Mouse (Mus musculus) embryonic stem cell, embryonic (primary cell): ENCODE results near the gene Flt3l.

Source experiments
- CTCF ChIA-PET, 4 experiments: fragments of 300-600 bp in 2 of 4; fragments of 350-600 bp in 2 of 4; sonication (Branson Sonifier 250); formaldehyde crosslinking; loops; one replicate each; lab custom pipeline; 2022; ENCODE audit warnings: inconsistent platforms in 2 of 4; lab: Charles Lee
- POLR2A ChIA-PET, 4 experiments: fragments of 300-600 bp in 2 of 4; fragments of 350-600 bp in 2 of 4; sonication (Branson Sonifier 250); formaldehyde crosslinking; loops; one replicate each; lab custom pipeline; 2022; ENCODE audit warnings: antibody characterized with exemption in 4 of 4, inconsistent platforms in 1 of 4; lab: Charles Lee

Flt3l gene

DNA sequence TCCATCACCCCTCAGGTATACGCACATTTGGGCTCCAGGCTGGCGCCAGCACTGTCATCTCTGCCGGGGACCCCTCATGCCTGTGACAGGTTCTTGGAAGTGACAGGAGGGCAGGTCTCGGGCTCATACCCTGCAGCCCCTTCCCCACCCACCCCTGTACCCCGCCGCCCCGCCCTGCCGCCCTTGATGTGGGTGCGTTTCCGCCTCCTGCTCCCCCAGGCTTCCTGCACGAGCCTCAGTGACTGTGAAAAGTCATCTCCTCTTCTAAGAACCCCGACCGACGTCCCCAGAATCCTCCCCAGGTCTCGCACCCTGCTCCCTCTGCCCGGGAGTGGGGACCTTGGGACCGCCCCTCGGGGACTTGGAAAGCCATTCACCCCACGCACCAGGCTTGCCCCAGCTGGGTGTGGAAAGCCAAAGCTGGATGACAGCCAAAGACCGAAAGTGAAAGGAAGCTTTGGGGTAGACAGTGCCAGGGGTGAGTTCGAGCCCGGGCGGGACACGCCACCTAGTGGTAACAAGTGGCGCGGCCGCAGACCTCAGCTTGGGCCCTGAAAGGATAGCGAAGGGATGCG lies at the start of gene Flt3l, which contains the start of gene Gm45713:
TSS of gene Flt3l (minus strand) at position 440 of the 575 bp plus-strand sequence.
TSS of gene Gm45713 (minus strand) at position 239 of the 575 bp plus-strand sequence.
- CTCF ChIA-PET, result interaction anchor here (0.6 to 2.6 kb wide), 61 partner anchors 8 to 1350 kb away, joined by 3 to 26 read pairs (median 3); partner anchors contain the start of genes Rcn3 (in 3 of the 4), Aldh16a1 (in 2 of the 4), Akt1s1 (in 1 of the 4) and Ap2a1 (in 1 of the 4)
- POLR2A ChIA-PET, result interaction anchor here (0.7 to 2.6 kb wide), 30 partner anchors 8 to 324 kb away, joined by 3 to 32 read pairs (median 4); partner anchors contain the start of genes Rps11 (in 2 of the 4), Aldh16a1 (in 1 of the 4), Fcgrt (in 1 of the 4) and Ftl1 (in 1 of the 4)

DNA sequence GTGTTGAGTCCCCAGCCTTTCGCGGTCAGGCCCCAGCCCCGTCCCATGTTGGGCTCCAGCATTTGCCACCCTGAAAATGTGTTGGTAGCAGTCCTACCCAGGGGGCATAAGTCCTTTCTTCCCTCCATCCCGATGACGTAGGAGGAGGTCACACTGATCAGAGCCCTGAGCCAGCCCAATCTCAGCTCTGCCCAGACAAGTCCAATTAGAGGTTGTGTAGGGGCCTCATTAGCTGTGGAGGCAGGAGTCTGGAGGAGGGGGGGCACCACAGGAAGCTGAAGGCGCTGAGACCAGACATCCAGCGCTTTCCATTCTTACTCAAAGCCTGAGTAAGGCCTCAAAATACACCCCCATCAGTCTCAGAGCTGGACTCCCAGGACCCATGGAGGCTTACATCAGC lies 49.7 kb upstream of the Flt3l start:
- ChIA-PET POLR2A (interaction anchor here in 3 of 4 experiments (1.1 to 2.4 kb wide), 6 partner anchors 8 to 22 kb away, joined by 3 to 10 read pairs (median 4); partner anchors contain the start of gene Ccdc155 (in 1 of the 3)), CTCF (interaction anchor here in 3 of 4 experiments (0.9 to 1.9 kb wide), 5 partner anchors 13 to 15 kb away, joined by 3 to 6 read pairs (median 4); no protein-coding TSS in a partner anchor)

DNA sequence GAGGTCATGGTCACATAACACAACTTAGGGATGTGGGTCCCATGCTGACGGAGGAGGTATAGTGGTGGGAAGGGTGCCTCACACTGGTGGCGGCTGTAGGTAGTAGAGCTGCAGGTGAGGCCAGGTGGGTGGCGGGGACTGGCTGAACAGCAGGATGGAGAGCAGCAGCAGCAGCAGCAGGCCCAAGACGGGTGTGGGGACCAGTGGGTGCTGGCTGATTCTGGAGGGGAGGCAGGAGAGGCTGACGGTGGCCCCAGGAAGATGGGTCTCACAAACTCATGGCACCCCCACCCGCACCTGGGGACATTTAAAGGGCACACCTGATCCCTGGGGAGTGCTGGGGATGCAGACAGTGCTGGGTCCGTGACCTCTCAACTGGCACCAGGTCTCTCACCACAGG lies 47.4 kb upstream of the Flt3l start:
- CTCF ChIA-PET, result interaction anchor here in 3 of 4 experiments (0.6 to 1.1 kb wide), 5 partner anchors 15 to 251 kb away, joined by 3 read pairs; partner anchors contain the start of gene Gys1 (in 1 of the 3)
- POLR2A ChIA-PET, result interaction anchor here in 2 of 4 experiments (0.9 to 2.7 kb wide), 5 partner anchors 8 to 53 kb away, joined by 3 to 7 read pairs (median 4); no protein-coding TSS in a partner anchor

DNA sequence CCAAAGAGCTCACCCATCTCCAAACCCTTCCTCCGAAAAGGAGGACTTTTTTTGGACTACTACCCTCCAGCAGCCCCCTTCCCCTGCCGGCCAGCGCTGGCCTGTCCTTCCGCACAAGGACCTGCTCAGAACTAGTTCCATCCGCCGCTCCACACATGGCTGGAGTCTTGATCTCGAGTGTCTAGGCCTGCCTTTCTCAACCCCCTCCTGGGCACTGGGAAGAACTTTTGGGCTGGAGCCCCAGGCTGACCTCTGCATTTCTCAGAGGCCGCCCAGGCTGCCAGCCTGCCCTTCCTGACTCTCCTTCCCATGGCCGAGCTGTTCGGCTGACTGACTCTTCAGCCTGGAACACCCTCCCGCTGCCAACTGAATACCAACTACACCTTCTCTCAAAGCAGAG lies 46.4 kb upstream of the Flt3l start:
- ChIA-PET CTCF (interaction anchor here in 3 of 4 experiments (0.6 to 2.0 kb wide), 23 partner anchors 9 to 411 kb away, joined by 3 to 17 read pairs (median 4); partner anchors contain the start of genes Aldh16a1 (in 1 of the 3), Ccdc155 (in 1 of the 3), Fcgrt (in 1 of the 3) and Pih1d1 (in 1 of the 3)), POLR2A (interaction anchor here in 3 of 4 experiments (0.6 to 2.7 kb wide), 59 partner anchors 9 to 367 kb away, joined by 3 to 25 read pairs (median 4); partner anchors contain the start of genes Ccdc155 (in 3 of the 3), Aldh16a1 (in 2 of the 3), Rcn3 (in 2 of the 3) and Tead2 (in 2 of the 3))

DNA sequence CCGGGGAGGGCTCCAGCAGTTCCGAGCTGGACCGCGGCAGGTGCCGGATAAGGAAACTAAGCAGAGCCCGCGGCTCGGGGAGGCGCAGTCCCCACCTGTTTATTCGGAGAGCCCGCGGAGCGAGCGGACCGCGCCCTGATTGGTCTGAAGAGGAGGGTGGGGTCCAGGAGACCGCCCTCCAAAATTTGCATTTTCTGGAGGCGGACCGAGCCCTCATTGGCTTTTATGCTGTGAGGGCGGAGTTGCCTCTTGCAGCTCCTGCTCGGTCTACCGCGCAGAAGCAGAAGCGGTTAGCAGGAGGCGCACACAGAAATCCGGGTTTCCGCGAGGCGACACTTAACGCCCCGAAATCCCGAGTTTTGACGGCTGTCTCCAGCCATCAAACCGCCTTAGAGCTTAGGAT lies 46.0 kb upstream of the Flt3l start:
- ChIA-PET CTCF (interaction anchor here in 2 of 4 experiments (0.6 to 2.0 kb wide), 24 partner anchors 8 to 411 kb away, joined by 3 to 17 read pairs (median 4); partner anchors contain the start of genes Aldh16a1 (in 1 of the 2), Ccdc155 (in 1 of the 2), Fcgrt (in 1 of the 2) and Gys1 (in 1 of the 2)), POLR2A (interaction anchor here in 3 of 4 experiments (0.6 to 2.7 kb wide), 64 partner anchors 9 to 740 kb away, joined by 3 to 25 read pairs (median 3); partner anchors contain the start of genes Ccdc155 (in 3 of the 3), Aldh16a1 (in 2 of the 3), Rcn3 (in 2 of the 3) and Tead2 (in 2 of the 3))

DNA sequence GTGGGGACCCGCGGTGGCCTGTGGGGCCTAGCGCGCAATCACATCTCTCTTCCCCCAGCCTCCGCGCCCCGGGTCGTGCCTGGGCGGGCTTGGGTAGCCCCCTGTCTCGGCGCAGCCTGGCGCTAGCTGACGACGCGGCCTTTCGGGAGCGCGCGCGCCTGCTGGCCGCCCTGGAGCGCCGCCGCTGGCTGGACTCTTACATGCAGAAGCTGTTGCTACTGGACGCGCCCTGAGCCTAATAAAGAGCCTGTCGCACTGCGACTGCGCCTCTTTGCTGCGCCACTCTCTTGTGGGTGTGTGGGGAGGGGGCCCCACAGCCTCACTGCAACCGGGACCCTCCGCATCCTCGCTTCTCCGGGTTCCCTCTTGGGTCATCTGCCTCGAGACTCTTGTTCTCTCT lies 45.3 kb upstream of the Flt3l start:
- ChIA-PET POLR2A (interaction anchor here in 3 of 4 experiments (0.6 to 2.7 kb wide), 42 partner anchors 9 to 739 kb away, joined by 3 to 25 read pairs (median 4); partner anchors contain the start of genes Ccdc155 (in 3 of the 3), Aldh16a1 (in 2 of the 3), Dhdh (in 1 of the 3) and Il4i1 (in 1 of the 3)), CTCF (interaction anchor here in 3 of 4 experiments (0.6 to 2.0 kb wide), 19 partner anchors 8 to 253 kb away, joined by 3 to 17 read pairs (median 5); partner anchors contain the start of genes Aldh16a1 (in 1 of the 3), Ccdc155 (in 1 of the 3), Gys1 (in 1 of the 3) and Pih1d1 (in 1 of the 3))

DNA sequence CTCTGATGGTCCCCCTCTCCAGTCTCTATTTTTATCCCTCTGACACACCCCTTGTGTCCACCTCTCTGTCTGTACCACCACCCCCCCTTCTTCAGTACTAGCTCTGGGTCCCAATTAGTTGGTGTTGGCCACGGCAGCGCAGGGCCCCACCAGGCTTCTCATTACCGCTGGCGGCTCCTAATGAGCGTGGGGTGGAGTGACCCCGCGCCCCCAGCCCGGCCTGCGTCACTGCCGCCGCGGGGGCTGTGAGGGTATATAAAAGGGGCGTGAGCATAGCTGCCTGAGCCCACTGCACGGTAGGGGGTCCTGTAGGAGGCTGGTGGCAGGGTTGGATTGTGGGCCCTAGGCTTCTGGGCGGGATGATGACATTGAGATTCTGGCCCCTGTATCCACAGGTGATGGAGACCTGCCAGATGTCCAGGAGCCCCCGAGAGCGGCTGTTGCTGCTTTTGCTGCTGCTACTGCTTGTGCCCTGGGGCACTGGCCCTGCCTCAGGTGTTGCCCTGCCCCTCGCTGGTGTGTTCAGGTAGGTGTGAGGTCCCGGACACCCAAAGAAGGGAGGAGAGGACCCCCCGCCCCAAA lies 44.8 kb upstream of the Flt3l start, which contains the start of gene Pth2:
TSS of gene Pth2 (plus strand) at position 100 of the 582 bp plus-strand sequence.
- ChIA-PET POLR2A (interaction anchor here in 2 of 4 experiments (0.9 to 2.7 kb wide), 17 partner anchors 11 to 185 kb away, joined by 3 to 25 read pairs (median 4); partner anchors contain the start of genes Aldh16a1 (in 1 of the 2), Ccdc155 (in 1 of the 2), Pih1d1 (in 1 of the 2) and Ppfia3 (in 1 of the 2)), CTCF (interaction anchor here in 2 of 4 experiments (0.6 to 2.0 kb wide), 8 partner anchors 9 to 219 kb away, joined by 3 to 17 read pairs (median 6); partner anchors contain the start of genes Aldh16a1 (in 1 of the 2), Pih1d1 (in 1 of the 2) and Slc17a7 (in 1 of the 2))

DNA sequence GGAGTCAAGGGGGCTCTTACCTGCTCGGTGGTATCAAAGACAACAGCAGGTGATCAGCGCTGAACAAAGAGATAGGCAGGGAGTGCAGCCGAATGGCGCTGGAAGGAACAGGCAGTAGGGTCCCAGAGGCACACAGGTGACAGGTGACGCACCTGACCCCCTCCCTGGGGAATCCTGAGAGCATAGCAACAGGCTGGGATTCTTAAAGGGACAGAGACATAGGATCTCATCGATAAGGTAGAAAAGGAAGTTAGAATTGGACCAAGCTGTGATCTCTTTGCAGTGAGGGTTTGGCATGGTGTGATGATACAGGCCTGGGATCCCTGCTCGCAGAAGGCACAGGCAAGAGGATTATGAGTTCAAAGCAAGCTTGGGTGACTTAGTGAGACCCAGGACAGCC lies 43.2 kb upstream of the Flt3l start, which contains the start of gene Gfy:
TSS of gene Gfy (minus strand) at position 101 of the 400 bp plus-strand sequence.
- CTCF ChIA-PET, result no interaction called here
- POLR2A ChIA-PET, result interaction anchor here in 1 of 4 experiments (0.6 kb wide), 1 partner anchor 181 kb away, joined by 3 read pairs; no protein-coding TSS in a partner anchor

DNA sequence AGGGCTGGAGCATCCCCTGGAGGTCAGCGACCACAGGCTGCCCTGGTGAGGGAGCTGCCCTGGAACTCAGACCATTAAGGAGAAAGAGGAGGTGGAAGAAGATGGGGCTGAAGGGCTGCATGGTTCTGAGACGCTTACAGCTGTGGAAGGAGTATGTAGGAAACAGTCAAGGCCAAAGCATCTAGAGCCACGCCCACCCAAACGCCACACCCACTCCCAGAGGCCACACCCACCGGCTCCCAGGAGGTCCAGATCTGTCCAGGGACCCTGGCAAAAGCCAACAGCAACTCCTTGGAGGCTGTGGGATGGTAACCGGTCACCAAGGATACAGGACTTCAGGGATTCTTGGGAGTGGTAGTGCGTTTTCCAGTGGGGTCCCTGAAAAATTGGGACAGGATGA lies 42.3 kb upstream of the Flt3l start:
- CTCF ChIA-PET, result interaction anchor here in 2 of 4 experiments (0.9 to 1.0 kb wide), 2 partner anchors 16 kb away, joined by 3 read pairs; no protein-coding TSS in a partner anchor
- POLR2A ChIA-PET, result interaction anchor here in 2 of 4 experiments (0.7 to 1.6 kb wide), 7 partner anchors 9 to 81 kb away, joined by 3 to 7 read pairs (median 3); partner anchors contain the start of gene Aldh16a1 (in 1 of the 2)

DNA sequence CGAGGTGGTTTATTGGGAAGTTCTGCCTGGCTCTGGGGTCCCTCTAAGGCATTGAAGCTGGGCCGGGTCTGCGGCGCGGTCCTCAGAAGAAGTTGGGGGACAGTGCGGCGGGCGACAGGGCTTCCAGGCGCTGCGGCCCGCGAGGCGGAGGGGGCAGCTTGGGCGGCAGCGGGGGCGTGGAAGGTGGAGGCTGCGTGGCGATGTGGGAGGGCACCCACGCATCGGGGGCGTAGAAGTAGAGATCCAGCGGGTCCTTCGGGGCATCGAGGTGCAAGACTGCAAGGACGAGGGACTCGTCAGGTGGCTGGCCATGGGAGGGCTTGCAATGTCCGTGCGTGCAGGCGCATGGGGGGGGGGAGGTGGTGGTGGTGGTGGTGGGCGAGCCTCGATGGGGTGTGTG lies 40.1 kb upstream of the Flt3l start:
- ChIA-PET POLR2A (interaction anchor here in 2 of 4 experiments (0.5 to 1.4 kb wide), 5 partner anchors 10 to 191 kb away, joined by 3 to 5 read pairs (median 3); no protein-coding TSS in a partner anchor), CTCF (interaction anchor here in 1 of 4 experiments (0.6 to 0.7 kb wide), 4 partner anchors 21 to 649 kb away, joined by 3 to 5 read pairs (median 4); no protein-coding TSS in a partner anchor)

DNA sequence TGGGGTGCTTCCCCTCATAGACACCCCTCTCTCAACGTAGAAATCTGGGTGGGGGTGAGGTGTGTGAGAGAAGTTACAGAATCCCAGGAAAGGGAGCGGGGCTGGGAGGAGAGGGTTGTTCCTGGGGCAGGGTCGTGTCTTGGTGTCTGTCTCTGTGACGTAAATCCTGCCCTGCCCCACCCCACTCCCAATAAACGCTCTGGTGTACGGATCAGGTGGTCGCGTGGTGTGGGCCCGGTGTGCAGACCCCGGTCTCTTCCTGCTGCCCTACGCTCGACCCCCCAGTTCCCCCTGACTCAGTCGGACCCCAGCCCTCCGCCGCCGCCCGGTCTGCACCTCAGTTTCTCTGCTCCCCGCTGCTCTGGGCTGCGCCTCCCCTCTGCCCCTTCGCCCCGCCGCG lies 39.7 kb upstream of the Flt3l start:
- ChIA-PET CTCF (interaction anchor here (0.6 to 4.6 kb wide), 8 partner anchors 14 to 691 kb away, joined by 3 to 30 read pairs (median 6); no protein-coding TSS in a partner anchor), POLR2A (interaction anchor here in 2 of 4 experiments (0.6 to 2.4 kb wide), 8 partner anchors 9 to 102 kb away, joined by 3 to 11 read pairs (median 4); partner anchors contain the start of genes Aldh16a1 (in 1 of the 2) and Slc17a7 (in 1 of the 2))

DNA sequence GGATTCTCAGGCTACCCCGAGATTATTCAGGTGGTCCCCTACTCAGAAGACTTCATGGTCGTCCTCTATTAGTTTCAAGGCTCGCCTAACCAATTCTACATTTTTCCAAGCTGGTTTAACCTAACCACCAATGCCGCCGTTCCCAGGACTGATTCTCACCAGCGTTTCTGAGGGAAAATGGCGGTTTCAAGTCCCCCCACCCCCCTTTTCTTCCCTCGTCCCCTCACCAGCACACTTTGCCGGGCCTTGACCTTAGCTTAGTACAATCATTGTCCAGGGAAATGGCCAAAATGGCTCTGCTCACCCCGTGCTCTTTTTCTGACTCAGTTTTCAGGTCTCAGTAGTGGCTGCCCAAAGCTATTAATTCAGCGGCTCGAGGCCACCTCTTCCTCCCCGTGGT lies 39.2 kb upstream of the Flt3l start:
- POLR2A ChIA-PET, result interaction anchor here in 2 of 4 experiments (0.5 to 2.4 kb wide), 12 partner anchors 10 to 349 kb away, joined by 3 to 11 read pairs (median 3); partner anchors contain the start of genes Aldh16a1 (in 2 of the 2), Pih1d1 (in 1 of the 2), Rcn3 (in 1 of the 2) and Rras (in 1 of the 2)
- CTCF ChIA-PET, result interaction anchor here (0.6 to 4.6 kb wide), 18 partner anchors 10 to 690 kb away, joined by 3 to 30 read pairs (median 4); partner anchors contain the start of genes Aldh16a1 (in 1 of the 4), Gys1 (in 1 of the 4), Pih1d1 (in 1 of the 4) and Rcn3 (in 1 of the 4)

DNA sequence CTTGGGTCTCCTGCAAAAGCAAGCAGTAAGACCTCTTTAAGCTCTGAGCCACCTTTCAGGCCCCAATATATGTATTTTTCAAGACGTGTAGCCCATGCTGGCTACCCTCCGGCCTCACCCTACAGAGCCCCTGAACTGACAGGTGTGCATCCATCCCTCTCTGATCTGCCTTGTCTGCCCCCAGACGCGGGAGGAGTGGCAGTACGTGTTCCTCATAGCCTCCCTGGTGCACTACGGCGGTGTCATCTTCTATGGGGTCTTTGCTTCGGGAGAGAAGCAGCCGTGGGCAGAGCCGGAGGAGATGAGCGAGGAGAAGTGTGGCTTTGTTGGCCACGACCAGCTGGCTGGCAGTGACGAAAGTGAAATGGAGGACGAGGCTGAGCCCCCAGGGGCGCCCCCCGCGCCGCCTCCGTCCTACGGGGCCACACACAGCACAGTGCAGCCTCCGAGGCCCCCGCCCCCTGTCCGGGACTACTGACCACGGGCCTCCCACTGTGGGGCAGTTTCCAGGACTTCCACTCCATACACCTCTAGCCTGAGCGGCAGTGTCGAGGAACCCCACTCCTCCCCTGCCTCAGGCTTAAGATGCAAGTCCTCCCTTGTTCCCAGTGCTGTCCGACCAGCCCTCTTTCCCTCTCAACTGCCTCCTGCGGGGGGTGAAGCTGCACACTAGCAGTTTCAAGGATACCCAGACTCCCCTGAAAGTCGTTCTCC lies 38.5 kb upstream of the Flt3l start:
- CTCF ChIA-PET, result interaction anchor here (0.6 to 4.6 kb wide), 30 partner anchors 9 to 454 kb away, joined by 3 to 30 read pairs (median 4); partner anchors contain the start of genes Rcn3 (in 2 of the 4), Aldh16a1 (in 1 of the 4), Ccdc155 (in 1 of the 4) and Gys1 (in 1 of the 4)
- POLR2A ChIA-PET, result interaction anchor here in 2 of 4 experiments (0.5 to 2.4 kb wide), 19 partner anchors 8 to 348 kb away, joined by 3 to 11 read pairs (median 4); partner anchors contain the start of genes Aldh16a1 (in 2 of the 2), Pih1d1 (in 1 of the 2), Prmt1 (in 1 of the 2) and Rcn3 (in 1 of the 2)

DNA sequence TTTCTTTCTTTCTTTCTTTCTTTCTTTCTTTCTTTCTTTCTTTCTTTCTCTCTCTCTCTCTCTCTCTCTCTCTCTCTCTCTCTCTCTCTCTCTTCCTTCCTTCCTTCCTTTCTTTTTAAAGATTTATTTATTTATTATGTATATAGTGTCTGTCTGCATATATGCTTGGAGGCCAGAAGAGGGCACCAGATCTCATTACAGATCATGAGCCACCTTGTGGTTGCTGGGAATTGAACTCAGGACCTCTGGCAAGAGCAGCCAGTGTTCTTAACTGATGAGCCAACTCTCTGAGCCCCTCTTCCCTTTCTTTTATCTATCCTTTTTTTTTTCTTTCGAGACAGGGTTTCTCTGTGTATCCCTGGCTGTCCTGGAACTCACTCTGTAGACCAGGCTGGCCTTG lies 37.5 kb upstream of the Flt3l start:
- ChIA-PET CTCF (interaction anchor here (0.6 to 4.6 kb wide), 28 partner anchors 8 to 455 kb away, joined by 3 to 30 read pairs (median 4); partner anchors contain the start of genes Ccdc155 (in 1 of the 4), Gys1 (in 1 of the 4), Rcn3 (in 1 of the 4) and Rras (in 1 of the 4)), POLR2A (interaction anchor here in 3 of 4 experiments (0.7 to 2.4 kb wide), 12 partner anchors 9 to 449 kb away, joined by 3 to 11 read pairs (median 5); partner anchors contain the start of genes Aldh16a1 (in 2 of the 3), Pih1d1 (in 1 of the 3), Prmt1 (in 1 of the 3) and Slc17a7 (in 1 of the 3))

DNA sequence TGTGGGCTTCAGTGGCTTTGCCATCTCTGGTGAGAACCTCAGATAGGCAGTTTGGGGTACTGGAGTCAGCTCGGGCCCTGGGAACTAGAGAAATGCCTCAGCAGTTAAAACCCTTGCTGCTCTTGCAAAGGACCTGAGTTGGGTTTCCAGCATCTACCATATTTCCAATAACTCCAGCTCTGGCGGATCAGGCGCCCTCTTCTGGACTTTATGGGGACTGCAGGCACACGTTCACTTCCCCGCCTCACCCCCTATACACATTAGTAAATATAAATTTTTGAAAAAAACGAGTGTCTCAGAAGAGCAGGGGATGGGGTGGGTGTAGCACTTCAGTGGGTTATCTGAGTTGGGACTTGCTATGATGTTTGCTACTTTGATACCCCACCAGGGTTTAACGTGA lies 36.7 kb upstream of the Flt3l start:
- CTCF ChIA-PET, result interaction anchor here (0.6 to 5.7 kb wide), 24 partner anchors 8 to 194 kb away, joined by 3 to 37 read pairs (median 4); partner anchors contain the start of genes Aldh16a1 (in 2 of the 4), Ccdc155 (in 2 of the 4), Pih1d1 (in 1 of the 4) and Ppfia3 (in 1 of the 4)

More for the DNA sequence above, 36.7 kb upstream of the Flt3l start:
- POLR2A ChIA-PET, result interaction anchor here in 3 of 4 experiments (0.7 to 3.2 kb wide), 12 partner anchors 9 to 125 kb away, joined by 3 to 20 read pairs (median 4); partner anchors contain the start of genes Aldh16a1 (in 2 of the 3), Slc17a7 (in 2 of the 3) and Rps11 (in 1 of the 3)
